Mouse (Mus musculus) spleen, postnatal 14 days (tissue): ENCODE results near the gene Rgs14.

Experiments
- DNase-seq, 2 experiments: peaks; one replicate each; pipeline ENCODE4 v3.0.0; 2021 to 2022; ENCODE audit warnings: low spot score in 2 of 2

The Rgs14 gene

DNA sequence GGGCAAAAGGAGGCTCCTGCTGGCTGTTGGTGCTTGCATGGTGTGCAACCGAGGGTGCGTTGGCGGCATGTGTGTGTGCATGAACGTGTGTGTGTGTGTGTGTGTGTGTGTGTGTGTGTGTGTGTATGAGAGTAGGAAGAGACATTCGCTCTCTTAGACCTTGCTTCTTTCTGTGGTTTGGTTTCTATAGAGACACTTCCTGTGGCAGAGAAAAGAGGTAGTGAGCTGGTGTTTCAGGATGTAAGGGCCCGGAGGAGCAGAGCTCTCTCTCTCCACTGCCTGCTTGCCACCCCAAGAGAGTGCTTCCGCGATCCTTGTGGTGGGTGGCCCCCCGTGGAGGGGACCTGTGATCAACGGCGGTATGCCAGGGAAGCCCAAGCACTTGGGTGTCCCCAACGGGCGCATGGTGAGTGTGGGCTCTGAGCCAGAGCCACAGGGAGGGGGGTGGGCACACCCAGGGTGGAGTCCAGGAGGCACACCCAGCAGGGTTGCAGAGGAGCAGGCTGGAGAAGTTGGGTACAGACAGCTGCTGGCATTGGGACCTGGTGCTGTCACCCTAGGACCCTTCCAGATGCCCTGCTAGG is at the start of gene Rgs14:
Rgs14 (plus strand) TSS at position 202 of the 584 bp plus-strand sequence.
- peak; percentile 54 to 58 for DNase-seq

DNA sequence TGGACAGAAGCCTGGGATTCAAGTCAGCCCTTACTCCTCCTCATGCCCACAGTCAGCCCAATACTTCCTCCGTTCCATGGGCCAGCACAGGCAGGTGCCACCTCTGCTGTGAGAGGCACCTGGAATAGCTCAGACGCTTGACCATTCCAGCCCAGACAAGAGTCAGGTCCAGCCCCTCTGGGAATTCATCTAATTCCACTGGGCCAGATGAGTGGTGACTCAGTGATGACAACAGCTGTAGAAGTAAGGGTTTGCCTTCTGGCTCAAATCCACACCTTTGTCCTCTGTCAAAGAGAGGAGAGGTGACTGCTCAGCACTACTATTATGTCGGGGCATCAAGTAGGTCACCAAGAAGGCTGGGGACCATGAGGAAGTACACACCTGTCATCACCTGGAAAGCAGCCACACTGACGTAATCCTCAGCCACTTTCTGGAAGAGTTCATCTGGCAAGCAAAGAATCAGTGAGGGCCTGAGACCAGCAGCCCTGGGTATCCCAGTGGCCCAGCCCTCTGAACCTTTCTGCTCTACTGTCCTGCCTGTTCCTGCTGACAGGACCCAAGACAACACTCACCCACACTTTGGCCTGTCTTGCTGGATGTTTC is 49.5 kb upstream of the Rgs14 start, which contains the start of gene Prelid1:
Prelid1 (plus strand) TSS at position 570 of the 603 bp plus-strand sequence.
- no peak for DNase-seq

DNA sequence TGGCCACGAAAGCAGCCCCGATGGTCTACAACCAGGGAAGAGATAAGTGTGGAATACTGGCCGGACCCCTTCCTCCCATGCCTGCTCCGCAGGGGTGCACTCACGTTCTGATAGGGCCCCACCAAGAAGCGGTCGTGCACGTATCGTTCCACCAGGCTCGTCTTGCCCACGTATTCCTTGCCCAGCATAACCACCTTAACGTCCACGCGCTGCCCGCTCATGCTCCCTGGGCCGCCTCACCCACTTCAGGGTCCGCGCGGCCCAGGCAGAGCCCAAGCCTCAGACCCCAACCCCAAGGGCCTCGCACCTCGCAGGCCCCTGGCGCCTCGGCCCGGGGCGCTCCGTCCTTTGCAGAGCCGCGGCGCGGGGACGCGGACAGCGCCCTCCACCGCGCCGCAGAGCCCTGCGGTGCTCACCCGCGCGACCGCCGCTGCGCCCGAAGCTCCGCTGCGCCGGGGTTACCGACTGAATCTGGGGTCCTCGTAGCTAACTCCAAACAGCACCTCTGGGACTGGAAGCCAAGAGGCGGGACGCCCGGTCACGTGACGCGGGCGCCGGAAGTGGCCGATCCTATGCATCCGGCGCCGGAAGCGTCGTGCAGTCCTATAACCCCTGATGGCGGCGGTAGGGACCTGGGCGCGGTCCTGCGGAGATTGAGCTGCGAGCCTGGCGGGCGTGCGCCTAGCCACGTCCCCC is 48.0 kb upstream of the Rgs14 start, which contains the start of gene Rab24:
Rab24 (minus strand) TSS at position 513 of the 696 bp plus-strand sequence.
- peak; percentile 77 to 80 for DNase-seq

DNA sequence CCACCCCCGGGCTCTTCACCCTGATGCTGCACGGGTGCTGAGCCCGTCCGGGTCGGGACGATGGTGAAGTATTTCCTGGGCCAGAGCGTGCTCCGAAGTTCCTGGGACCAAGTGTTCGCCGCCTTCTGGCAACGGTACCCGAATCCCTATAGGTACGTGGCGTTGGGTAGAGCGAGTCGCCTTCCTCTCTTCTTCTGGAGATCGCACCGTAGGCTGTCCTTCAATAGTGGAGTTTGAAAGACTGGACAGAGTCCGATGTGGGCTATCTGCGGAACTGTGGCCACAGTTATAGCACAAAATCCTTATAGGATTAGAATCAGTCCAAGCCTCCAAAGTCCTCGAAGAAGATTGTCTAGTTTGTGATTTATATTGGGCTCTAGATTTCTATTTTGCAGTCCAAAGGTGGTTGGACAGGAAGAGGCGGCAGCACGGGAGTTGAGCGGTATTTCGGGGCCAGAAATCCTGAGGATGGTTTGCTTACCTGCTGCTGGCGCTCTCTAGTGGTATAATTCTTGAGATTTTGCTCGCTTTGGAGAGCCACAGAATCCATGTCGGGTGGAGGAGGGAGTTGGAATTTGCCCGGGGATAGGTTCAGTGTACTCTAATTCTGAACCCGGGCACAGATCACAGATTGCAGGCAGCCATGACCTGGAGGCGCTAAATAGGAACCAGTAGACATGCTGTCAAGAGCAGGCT is 47.3 kb upstream of the Rgs14 start:
- DNase-seq = no peak

DNA sequence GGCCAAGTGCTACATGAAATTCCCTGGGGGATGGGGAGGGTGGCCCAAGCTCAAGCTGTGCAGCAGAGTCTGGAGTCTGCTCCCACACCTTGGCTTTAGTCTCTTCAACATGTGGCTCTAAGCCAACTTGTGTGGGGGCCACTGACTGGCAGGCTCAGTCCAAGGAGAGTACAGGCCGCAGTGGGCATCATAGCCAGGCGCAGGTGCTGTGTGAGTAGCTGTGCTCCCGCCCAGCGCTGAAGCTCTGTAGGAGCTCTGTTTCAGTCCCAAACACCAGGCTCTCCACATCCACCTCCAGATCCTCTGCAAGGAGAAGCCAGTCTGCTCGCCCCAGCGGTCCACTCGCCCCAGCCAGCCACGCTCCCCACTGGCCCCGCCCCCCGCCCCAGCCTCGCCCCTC is 43.9 kb upstream of the Rgs14 start:
- DNase-seq = no peak

DNA sequence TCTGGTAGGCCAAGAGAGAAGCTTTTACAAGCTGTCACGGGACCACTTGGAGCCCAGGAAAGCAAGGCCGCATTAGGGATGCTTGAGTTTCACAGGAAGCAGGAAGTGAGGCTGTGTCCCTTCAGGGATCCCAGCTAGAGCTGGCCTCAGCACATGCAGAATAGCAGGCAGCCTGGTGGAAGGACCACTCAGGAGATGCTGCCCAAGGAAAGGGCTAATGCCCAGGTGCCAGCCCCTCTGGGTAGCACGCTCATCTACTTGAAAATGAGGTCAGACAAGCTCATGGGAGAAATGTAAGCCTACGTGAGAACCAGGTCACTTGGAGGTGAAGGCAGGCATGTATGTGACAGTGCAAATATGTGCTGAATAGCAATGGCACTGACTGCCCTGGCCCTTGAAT is 42.4 kb upstream of the Rgs14 start:
- DNase-seq = no peak

DNA sequence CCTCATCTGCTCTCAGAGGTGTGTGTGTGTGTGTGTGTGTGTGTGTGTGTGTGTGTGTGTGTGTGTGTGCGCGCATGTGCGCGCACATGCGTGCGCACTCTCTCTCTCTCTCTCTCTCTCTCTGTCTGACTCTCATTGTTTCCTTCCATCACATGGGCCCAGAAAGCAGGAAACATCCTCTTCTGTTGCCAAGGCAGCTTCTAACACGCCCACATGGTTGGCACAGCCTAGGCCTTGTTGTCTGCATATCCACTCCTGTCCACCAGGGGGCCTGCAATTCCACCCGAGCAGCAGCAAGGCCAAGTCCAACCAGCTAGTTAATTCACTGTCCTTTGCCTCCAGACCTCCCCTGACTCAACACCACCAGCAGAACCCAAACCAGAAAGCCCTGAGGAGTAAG is 41.9 kb upstream of the Rgs14 start:
- DNase-seq = peak; percentile 81 to 85

DNA sequence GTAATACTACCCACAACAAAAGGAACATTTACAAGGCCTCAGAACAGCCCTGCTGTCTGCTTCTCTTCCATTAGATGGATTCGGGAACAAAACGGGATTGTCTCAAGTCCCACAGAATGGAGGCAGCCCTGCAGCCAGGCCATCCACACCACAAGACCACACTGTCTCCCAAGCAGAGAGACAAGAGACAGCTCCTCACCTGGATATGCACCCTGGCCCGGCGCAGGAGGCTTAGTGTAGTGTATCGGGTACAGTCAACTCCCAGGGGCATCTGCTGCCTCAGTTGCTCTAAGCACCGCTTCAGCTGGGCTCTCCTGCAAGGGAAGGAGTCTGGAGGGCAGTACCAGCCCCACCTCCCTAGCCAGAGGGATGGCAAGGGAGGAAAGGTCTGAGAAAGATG is 41.4 kb upstream of the Rgs14 start:
- DNase-seq = no peak

DNA sequence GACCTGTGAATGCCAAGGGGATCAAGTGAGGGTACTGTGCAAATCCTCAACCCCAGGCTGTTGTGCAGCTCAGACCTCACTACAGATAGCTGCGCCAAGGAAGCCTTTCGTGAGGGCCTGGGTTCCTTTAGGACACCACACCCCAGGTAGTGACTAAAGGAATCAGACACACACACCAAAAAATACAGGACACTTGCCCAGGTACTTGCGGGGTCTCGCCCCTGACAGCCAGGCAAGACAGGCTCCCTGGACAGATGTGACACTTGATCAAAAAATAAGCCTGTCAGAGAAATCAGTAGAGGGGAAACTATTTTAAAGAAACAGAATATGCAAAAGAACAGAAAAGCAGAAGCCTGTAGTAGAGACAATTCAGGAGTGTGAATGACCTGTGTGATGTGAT is 40.9 kb upstream of the Rgs14 start:
- DNase-seq = no peak

DNA sequence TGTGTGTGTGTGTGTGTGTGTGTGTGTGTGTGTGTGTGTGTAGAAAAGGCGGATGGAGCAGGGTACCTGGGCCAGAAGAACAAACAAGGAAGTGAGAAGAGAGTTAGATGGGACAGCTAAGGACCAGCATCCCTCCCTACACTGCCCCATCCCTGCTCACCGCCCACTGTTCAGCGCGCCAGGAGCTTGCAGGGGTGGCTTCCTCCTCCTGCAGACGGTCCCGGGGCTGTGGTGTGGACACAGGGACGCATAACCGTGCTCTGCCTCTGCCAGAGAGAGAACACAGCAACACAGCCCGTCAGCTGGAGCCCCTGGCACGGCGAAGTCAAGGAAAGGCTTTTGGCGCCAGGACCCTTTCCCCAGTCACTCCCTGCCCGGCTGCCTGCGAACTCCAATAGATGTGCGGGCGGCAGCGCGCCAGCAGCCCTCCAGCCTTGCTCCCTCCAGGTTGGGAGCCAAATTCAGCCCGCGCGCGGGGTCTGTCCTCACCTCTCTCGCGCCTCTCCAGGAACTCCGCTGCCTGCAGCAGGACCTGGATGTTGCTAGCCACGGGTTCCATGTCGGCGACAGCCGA is 40.3 kb upstream of the Rgs14 start:
- DNase-seq = no peak

DNA sequence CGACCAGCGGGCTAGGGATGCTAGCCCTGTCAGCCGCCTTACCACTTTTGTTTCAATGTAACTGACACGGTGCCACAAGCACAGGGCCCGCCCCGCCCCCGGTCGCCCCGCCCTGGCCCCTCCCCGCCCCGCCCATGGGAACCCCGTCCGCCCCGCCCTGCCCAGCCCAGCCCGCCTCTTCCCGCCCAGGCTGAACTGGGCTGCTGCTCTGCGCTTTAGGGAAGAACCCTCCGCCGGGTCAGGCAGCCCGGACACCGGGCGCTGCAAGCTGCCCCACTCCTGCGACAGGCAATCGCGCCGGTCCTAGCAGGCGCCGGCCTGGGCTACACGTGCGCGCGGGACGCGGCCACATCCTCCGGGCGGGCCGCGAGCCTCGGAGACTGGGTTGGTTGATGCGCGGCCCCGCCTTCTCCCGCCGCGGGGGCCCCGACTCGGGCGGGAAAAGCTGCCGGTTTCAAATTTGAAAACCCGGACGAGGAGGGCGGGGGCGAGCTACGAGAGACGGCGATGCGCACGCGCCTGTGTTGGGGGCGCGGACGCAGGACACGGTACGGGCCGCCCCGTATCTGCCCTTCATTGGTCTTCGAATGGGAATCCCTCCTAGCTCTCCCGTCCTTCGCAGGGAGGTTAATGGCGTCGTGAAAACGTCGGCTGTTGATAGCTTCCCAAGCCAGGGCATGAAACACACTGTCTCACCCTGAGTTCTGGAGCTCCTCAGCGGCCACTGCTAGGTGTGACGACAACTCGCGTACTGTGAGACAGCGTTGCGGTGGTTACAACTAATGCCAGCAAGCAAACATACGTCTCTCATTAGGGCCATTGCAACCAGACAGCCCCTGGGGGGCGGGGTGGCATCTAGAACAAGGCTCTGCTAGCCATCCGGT is 39.6 kb upstream of the Rgs14 start, which contains the start of gene Mxd3:
Mxd3 (minus strand) TSS at position 141 of the 884 bp plus-strand sequence.
- peak; percentile 79 to 83 for DNase-seq

DNA sequence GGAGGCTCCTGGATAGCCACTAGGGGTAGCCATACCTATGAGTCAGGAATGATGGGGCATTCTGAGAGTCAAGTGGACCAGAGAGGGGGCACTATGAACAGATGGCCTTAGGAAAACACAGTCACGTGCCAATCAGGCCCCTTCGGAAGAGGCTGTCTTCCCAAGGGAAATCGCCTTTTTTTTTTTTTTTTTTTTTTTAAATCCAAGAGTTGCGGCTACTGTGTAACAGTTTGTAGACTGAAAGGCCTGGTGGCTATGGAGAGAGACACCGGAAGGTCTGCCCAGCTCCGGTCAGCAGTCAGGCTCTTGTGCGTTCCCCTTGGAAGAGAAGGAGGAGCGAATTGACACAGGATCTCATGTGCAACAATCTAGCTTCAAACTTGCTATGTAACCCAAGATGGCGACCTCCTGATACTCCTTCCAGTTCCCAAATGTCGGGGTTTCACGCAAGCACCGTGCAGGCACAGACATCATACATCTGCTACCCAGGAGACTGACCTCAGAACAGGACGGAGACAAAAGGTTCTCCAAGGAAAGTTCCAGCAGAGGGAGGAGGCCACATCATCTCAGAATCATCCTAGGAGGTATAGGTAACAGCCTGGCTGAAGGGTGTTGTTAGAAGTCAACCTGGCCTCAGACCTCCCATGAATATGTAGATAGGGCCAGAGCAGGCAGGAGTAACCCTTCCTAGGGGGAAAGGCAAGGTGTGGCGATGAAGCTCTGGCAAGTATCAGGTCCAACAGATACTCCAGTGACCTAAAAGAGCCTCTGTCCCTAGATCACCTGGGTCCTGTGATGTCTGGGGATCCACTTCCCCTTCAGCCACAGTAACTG is 38.7 kb upstream of the Rgs14 start:
- DNase-seq = no peak

DNA sequence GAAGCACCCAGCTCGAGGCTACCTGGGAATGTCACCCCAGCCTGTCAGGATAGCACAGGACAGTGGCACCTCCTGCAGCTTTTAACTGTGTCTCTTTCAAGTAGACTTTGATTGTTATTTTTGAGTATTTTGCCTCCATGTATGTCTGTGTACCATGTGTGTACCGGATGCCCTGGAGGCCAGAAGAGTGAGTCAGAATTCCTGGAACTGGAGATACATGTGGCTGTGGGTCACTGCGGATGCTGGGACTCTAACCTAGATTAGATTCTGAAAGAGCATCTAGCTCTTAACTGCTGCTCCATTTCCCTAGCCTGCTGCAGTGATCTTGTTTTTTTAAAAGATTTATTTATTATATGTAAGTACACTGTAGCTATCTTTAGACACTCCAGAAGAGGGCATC is 37.2 kb upstream of the Rgs14 start:
- DNase-seq = no peak

DNA sequence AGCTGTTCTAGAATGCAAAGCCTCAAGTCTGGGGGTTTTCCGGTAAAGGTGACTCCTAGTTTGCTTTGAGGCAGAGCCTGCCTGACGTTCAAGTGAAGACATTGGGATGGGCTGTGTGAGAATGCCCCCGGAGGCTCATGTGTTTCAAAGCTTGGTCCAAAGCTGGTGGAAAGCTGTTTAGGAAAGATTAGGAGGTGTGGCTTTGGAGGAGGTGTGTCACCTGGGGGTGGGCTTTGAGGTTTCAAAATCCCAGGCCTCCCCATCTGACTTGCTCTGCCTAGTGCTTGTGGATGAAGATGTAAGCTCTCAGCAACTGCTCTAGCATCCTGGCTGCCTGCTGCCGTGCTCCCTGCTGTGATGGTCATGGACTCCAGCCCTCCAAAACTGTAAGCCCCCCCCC is 33.8 kb upstream of the Rgs14 start:
- no peak for DNase-seq

DNA sequence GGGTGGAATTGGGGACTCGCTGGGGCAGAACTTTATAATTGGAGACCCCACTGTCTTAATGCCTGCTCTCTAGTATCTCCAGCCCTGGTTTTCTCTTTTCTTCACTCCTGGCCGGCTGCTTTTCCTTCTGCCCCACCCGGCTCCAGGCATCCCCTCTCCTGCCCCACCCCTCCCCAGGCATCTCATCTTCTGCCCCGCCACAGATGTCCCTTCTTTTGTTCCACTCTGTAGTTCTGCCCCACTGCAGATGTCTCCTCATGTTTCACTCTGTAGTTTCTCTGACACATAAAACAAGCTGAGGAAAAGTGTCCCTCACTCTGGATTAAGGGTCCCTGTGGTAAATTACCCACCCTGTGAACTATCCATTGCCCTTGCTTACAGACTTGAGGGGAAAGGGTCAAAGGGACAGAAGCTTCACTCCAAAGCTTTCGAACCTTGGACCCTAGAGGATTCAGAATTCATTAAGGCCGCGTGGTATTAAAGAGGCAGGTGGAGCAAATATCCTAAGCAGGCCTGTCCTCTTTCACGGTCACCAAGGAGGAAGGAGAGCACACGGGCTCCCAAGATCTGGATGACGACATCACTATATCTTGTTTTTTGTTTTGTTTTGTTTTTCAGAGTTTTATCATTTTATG is 32.1 kb upstream of the Rgs14 start:
- DNase-seq = no peak

DNA sequence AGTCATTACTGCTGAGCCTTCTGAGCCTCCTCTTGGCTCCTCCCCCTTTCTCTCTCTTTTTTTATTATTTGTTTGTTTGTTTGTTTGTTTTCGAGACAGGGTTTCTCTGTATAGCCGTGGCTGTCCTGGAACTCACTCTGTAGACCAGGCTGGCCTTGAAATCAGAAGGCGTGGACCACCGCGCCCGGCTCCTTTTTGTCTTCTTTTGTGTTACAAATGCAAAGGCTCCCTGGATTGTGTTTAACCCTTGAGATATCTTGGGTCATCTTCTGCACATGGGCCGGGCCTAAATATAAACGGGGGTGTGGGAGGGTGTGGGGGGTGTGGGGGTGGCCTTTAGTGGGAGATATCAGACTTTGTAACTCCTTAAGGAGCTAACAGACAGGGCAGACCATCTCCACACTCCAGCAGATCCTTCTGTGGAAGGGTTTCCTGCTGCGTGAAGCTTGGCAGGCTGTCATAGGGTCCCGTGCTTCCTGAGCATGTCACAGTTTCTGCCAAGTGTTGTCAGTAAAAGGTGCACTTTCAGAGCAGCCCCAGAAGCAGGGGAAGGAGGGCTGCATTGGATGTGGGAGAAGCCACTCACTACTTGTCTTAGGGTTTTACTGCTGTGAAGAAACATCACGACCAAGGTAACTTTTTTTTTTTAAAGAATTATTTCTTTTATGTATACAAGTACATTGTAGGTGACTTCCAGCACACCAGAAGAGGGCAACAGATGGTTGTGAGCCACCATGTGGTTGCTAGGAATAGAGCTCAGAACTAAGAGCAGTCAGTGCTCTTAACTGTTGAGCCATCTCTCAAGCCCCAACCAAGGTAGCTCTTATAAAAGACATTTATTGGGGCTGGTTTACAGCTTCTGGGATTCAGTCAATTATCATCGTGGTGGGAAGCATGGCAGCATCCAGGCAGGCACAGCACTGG is 31.1 kb upstream of the Rgs14 start:
- no peak for DNase-seq

DNA sequence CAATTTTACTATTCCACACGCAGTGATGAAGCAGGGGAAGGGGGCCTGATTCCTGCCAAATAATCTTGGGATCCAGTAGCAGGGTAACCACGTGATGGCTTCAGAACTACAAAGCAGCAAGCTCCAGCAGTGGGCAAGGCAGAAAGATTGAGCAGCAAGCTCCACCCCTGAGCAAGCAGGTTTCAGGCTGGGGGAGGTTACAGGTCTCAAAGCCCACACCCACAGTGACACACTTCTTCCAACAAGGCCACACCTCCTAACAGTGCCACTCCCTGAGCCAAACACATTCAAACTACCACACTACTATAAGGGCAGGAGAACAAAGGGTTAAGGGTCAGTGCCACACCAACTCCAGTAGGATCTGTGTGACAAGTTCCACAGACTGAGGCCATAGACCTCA is 30.3 kb upstream of the Rgs14 start:
- no peak for DNase-seq

DNA sequence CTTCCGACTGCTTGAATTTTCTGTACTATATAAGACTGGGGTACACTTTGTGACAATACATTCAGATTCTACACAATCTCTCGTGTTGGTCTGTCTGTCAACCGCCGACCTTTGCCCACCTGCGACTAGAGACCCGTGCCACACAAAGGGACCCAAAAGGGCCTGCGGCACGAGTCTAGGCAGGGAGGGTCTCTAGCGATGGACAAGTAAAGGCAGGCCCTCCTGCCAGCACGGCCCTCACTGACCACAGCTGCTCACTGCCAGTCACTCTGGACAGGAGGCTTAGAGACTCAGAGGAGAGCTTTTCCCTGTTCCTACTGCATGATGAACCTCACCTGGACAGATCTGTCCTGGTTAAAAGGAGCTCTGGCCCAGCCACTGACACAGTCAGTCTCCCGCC is 27.1 kb upstream of the Rgs14 start:
- no peak for DNase-seq

DNA sequence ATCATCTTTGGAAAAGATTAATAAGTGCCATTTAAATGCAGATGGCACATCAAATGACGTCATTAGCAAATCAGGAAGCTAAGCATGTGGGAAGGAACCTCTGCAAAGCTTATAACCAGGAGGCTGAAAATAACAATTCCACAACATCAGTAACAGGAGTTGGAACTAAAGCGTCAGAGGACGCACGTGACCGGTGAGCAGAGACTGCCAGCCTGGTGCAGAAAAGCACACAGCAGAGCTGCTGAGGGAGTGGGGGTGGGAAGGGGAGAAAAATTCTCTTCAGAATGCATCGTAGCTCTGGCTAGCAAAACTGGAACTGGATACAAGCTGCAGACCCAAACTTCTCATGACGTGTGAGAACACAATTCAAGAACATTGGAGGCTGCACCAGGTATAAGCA is 25.2 kb upstream of the Rgs14 start:
- DNase-seq = no peak
